Mouse (Mus musculus) spleen, adult 2 months (tissue): ENCODE results near the gene Calcb. TPM values are rescaled to one million over a fixed set of nuclear protein-coding genes. Genes with fewer than 3 reads are reported as not detected.
"Not testable (repeated sequence)": the region's sequence is repeated elsewhere in the genome, so short reads cannot be mapped to it uniquely, and the experiment has no call there.

Experiments
- DNase-seq, 2 experiments: peaks; one replicate each; pipeline versions ENCODE4 v3.0.0 to v3.0.0-alpha.2; 2012 to 2021; ENCODE audit warnings: low spot score in 2 of 2, low read depth in 1 of 2
- H3K27ac ChIP-seq: fragments of 200-500 bp; 2 replicates; pipeline ENCODE4 v1.5.1; 2012; ENCODE audit warnings: low read length, inconsistent platforms; ENCODE audit not compliant: insufficient read depth
- H3K27me3 ChIP-seq: fragments of 200-500 bp; 2 replicates; pipeline ENCODE4 v1.6.1; 2012; ENCODE audit warnings: mild to moderate bottlenecking, moderate library complexity, low read length, inconsistent platforms; ENCODE audit not compliant: control insufficient read depth, insufficient read depth
- H3K36me3 ChIP-seq: fragments of 200-500 bp; 2 replicates; pipeline ENCODE4 v1.6.1; 2012; ENCODE audit warnings: mild to moderate bottlenecking, low read length, inconsistent platforms; ENCODE audit not compliant: control insufficient read depth, insufficient read depth
- H3K4me1 ChIP-seq: fragments of 200-500 bp; 2 replicates; pipeline ENCODE4 v1.6.1; 2011; ENCODE audit warnings: inconsistent platforms; ENCODE audit not compliant: control insufficient read depth, insufficient read depth, insufficient read length
- H3K4me3 ChIP-seq: fragments of 200-500 bp; 2 replicates; pipeline ENCODE4 v1.5.1; 2011; ENCODE audit warnings: mild to moderate bottlenecking, inconsistent platforms; ENCODE audit not compliant: insufficient read depth, insufficient read length; ENCODE audit errors: extremely low read depth
- CTCF ChIP-seq: fragments of 200-500 bp; IDR thresholded peaks from 2 replicates; pipeline ENCODE4 v1.5.1; 2011; ENCODE audit warnings: mild to moderate bottlenecking, inconsistent platforms; ENCODE audit not compliant: insufficient read depth, insufficient read length, insufficient replicate concordance; ENCODE audit errors: extremely low read depth
- POLR2A ChIP-seq: fragments of 200-500 bp; IDR thresholded peaks from 2 replicates; pipeline ENCODE4 v1.6.1; 2011; ENCODE audit warnings: low read depth, low read length, inconsistent platforms
- WGBS: fragments of 180-500 bp; shearing (Covaris S2); methylation state at CpG from one replicate; pipeline ENCODE4 v1.1.7; 2018; 5-methylcytosine and 5-hydroxymethylcytosine counted together
- polyA plus RNA-seq: library from polyadenylated mRNA; depleted of rRNA; stranded (reverse); fragments of >200 nt; gene quantifications from 2 replicates; pipeline ENCODE4 v1.2.3, GENCODE M21; 2012

Calcb gene
- polyA plus RNA-seq, 1 experiment = not detected

DNA sequence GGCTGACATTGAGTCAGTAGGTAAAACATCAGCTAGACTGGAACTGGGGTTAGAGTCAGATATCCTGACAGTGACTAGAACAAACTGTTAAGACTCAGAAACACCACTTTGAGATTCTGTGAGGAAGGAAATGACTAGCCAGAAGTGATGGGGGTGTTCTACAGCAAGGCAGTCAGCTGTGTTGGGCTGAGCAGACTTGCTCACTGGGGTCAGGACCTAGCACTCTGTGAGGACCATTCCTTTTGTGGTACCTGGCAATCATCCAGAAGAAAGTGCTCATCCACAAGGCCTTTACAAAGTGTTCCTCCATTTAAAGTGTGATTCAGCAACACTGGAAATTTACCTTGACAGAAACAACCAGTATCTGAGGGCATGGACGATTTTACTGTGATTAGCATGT, 5.9 kb upstream of the Calcb start:
- Histone ChIP-seq H3K4me1 (no peaks in the 10 kb centered on the region), H3K27ac (no peak overlapping the region), H3K36me3 (no peaks in the 10 kb centered on the region), H3K27me3 (no peaks in the 10 kb centered on the region), H3K4me3 (no peak overlapping the region)
- DNase-seq = no peak
- no peak for TF ChIP-seq POLR2A
- no peak for TF ChIP-seq CTCF
- 9% methylated on average over 1 of the region's 1 CpGs for WGBS

DNA sequence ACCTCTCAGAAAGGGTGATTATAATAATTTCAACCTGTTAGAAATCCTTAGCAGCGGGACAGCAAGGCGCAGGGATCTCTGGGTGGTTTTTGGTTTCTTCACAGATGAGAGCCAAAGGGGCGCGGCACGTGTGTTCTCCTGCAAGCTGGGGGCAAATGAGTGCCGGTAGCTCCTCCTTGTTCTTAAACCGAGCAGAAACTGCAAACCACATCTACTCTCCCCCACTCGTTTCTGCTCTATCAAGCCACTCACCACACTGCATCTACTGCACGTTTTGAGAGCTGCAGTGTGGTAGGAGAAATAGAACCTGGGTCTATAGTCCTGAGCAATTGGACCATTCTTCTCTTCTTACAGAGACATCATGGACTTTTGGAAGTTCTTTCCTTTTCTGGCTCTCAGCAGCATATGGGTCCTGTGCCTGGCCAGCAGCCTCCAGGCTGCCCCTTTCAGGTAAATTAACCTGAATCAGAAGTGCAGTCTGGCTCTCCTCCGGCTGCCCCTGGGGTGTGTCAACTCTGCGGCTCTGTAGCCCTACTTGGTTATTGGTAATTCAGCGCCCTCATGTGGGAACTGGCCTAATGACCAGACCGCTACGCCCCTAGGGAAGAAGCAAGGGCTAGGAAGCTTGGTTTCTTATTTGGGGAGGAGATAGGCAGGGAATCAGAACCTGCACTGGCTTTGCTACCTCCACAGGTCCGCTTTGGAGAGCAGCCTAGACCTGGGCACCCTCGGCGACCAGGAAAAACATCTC, 1.1 kb downstream of the Calcb start:
- TF ChIP-seq CTCF (no peak), POLR2A (no peak)
- no peak overlapping the region for H3K4me3 ChIP-seq
- H3K36me3 ChIP-seq = no peaks in the 10 kb centered on the region
- no peaks in the 10 kb centered on the region for H3K4me1 ChIP-seq
- H3K27me3 ChIP-seq = peaks cover 4% of the 10 kb centered on the region
- DNase-seq = no peak
- 8% methylated on average over 17 of the region's 17 CpGs for WGBS
- H3K27ac ChIP-seq = no peak overlapping the region

- TF ChIP-seq CTCF = peak; percentile 16; the same call in 1 of the 2 replicates
- not testable (repeated sequence) for H3K27ac ChIP-seq, H3K27me3 ChIP-seq, H3K4me3 ChIP-seq, H3K36me3 ChIP-seq, H3K4me1 ChIP-seq, DNase-seq
- 67% methylated on average over 4 of the region's 4 CpGs for WGBS
Observed at GRCm38 (mm10) chr7:114729696-114730095, 11.3 kb downstream of the Calcb start.

GRCm38 (mm10) chr7:114731175-114731574, 12.7 kb downstream of the Calcb start:
- DNase-seq = no peak
- no peak overlapping the region for H3K4me3 ChIP-seq
- TF ChIP-seq CTCF = no peak
- TF ChIP-seq POLR2A = no peak
- H3K4me1 ChIP-seq = no peaks in the 10 kb centered on the region
- no peaks in the 10 kb centered on the region for H3K36me3 ChIP-seq
- no peak overlapping the region for H3K27ac ChIP-seq
- 83% methylated on average over 6 of the region's 6 CpGs for WGBS
- H3K27me3 ChIP-seq = no peaks in the 10 kb centered on the region

- not testable (repeated sequence) for H3K36me3 ChIP-seq, H3K27me3 ChIP-seq, H3K27ac ChIP-seq, H3K4me3 ChIP-seq, H3K4me1 ChIP-seq, DNase-seq
- WGBS = 43% methylated on average over 4 of the region's 4 CpGs
Observed at GRCm38 (mm10) chr7:114731700-114732099, 13.3 kb downstream of the Calcb start.

GRCm38 (mm10) chr7:114736256-114736655, 17.8 kb downstream of the Calcb start:
- H3K27me3 ChIP-seq = no peaks in the 10 kb centered on the region
- no peaks in the 10 kb centered on the region for H3K4me1 ChIP-seq
- 90% methylated on average over 5 of the region's 5 CpGs for WGBS
- H3K36me3 ChIP-seq = no peaks in the 10 kb centered on the region
- no peak overlapping the region for H3K27ac ChIP-seq
- no peak for DNase-seq
- H3K4me3 ChIP-seq = no peak overlapping the region
- TF ChIP-seq CTCF (no peak), POLR2A (no peak)

DNA sequence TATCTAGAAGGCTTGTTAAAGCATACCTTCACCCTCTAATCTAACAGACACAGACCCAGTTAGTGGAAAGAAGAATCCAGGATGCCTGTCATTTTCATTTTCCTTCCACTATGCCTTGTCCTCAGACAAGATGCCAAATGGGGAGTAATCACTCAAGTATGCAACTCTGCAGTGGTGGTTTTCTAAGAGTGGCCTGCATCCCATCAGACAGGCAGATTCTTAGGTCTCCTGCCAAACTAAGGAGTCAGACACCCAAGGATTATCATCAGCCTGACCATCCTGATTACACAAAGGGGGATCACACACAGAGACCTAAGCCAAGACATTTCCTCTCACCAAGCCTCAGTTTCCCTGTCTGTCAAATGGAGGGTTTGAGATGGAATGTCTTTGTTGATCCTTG, 19.7 kb downstream of the Calcb start:
- Histone ChIP-seq H3K27ac (no peak overlapping the region), H3K4me3 (no peak overlapping the region), H3K27me3 (no peaks in the 10 kb centered on the region), H3K36me3 (no peaks in the 10 kb centered on the region), H3K4me1 (no peaks in the 10 kb centered on the region)
- DNase-seq = no peak
- TF ChIP-seq CTCF (no peak), POLR2A (no peak)
